Mouse (Mus musculus) layer of hippocampus, postnatal 36 days (tissue): ENCODE results near the gene Auts2. TPM values are rescaled to one million over a fixed set of nuclear protein-coding genes. Genes with fewer than 3 reads are reported as not detected.

Experiments
- DNase-seq, 2 experiments: peaks; one replicate each; pipeline ENCODE4 v3.0.0; 2022
- total RNA-seq, 2 experiments: library from RNA; stranded (reverse); gene quantifications; 2 replicates each; pipeline ENCODE4 v1.2.3; 2021

The Auts2 gene
- total RNA-seq, 2 experiments from 2014 or later, result 140 to 181 TPM

DNA sequence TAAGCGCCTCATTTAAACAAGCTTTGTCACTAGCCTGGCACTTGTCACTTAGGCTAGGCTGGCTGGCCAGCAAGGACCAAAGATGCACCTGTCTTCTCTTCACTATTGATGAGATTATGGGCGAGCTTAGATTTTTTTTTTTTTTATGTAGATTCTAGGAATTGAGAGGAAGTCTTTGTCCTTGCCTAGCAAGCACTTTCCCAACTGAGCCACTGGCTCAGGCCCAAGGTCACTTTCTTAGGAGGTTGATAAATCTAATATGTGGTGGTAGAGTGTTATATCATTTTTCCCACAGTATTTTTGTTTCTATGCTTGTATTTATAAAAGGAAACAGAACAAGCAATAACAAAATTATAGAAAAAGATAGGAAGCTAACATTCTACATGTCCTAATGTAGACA lies 571.2 kb downstream of the Auts2 start:
- DNase-seq, result no peak

DNA sequence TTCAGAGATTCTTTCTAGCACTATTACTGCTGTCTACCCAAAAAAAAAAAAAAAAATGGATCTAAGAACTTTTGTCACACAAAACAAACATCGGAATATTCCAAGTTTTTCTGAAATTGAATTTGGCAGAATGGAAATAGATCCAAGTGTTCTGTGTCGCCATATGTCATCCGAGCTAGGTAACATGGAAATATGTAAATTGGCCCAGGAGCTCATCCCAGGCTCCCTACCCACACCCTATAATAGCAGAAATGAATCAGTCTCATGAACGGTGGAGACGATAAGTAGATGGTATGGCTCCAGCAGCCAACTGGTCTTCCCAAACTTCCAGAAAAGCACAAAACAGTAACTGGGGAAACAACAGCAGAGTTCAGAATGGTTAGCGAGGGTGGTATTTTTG lies 577.6 kb downstream of the Auts2 start:
- DNase-seq, result no peak

DNA sequence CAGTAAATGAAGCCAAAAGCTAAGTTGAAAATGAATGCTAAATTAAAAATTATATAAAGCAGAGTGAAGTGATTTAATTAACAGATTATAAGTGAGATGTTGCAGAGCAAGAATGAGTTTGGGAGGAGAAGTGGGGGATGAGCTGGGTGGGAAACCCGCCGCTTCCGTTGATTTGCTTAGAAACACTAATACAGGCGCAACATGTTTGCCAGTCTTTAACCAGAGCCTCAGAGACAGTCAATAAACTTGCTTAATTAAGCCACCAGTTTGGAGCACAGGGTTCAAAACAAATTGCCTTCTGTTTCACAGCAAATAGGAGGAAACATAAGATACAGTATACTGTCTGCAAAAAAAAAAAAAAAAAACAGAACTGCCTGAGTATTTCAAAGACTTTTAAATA lies 579.6 kb downstream of the Auts2 start:
- DNase-seq, result no peak

DNA sequence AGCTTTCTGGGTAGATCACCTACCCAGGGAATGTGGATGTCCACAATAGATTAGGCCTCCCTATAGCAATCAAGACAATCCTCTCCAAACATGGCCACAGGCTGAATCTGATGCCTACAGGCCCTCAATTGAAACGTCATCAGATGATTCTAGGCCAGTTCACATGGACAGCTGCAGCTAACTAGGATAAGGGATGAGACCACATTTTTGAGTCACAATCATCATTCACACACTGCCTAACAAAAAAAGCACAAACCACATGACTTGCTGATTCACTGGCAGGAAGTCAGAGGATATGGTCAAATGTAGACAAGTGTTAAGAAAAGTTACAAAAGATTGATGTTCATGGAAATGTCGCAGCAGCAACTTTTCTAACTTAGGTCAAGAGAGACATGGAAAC lies 581.3 kb downstream of the Auts2 start:
- no peak for DNase-seq

DNA sequence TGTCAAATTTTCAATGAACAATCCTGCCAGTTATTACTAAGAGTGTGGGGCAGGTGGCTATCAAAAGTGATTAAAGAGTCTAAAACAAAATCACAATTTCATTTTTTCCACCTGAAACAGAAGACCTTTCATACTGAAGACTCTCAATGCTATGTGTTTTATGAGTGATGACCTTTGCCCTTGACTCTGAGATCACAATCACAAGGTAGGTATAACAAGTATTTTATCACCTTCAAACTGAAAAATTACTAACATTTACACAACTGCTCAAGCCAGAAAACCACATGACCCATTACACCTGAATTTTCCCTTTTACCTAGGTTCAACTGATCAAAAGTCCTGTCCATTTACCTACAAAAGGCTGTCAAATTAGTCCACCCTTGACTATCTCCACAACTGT lies 582.7 kb downstream of the Auts2 start:
- DNase-seq, result no peak

DNA sequence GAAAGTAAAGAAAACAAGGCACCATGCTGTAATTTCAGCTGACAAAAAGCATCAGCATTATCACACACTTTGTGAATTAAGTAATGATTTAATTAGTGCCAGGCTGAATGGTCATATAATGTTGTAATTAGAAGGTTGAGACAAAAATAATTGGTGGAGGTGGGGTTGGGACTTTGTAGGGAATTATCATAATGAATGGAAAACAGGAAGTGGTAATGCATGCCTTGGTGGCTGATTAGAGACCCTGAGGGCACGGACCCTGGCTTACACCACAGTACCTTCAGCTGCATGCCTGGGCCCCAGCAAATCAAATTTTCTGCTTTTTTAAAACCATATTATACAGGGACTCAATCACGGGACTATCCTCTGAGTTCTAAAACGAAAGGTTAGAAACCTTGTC lies 586.1 kb downstream of the Auts2 start:
- no peak for DNase-seq

DNA sequence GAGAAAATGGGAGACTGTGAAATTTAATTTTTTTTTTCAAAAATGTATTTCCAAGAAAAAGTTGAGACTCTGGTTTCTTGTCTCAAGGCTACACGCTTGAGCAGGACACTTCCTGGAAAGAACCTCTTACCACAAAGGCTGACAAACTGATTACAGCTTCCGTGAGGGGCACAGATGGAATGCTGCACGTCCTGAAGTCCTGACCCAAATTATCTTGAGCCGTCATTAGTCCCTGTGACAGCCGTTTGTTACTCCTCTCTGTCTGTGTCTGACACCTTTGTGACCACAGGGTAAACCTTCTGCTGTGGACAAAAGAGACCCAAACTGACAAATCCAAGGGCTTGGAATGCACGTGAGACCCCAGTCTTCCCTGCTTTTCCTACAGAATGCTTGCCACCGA lies 587.1 kb downstream of the Auts2 start:
- no peak for DNase-seq

DNA sequence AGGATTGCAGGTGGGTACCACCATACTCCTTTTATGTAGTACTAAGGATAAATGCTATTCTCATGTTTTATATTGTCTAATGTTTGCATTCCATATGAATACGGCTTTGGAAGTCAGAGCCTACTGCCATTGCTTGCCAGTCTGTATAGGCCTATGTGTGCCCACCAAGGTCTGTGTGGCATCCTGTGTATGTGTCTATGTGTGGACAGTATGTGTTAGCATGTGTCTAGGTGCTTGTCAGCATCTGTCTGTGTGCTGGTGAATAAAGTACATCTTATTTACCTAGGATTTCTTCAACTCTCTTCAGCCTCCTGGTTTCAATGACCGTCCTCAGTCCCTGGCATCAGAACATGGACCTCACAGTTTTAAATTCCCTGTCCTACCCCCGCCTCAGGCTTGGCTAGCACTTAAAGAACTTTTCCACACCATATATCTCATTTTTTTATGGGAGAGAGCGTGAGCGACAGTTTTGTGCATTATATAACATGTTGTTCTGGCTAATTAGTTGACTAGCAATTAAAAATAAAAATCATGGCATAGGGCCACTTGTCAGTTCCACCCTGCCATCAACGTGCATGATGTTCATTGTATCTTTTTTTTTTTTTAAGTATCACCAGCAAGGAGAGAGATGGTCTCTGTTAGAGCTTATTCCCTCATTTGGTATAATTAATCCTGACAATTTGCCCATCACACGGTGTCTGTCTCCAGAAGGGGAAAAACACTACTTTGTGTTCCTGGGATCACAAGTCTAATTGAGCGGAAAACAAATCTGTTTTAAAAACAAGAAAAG lies 587.7 kb downstream of the Auts2 start:
- no peak for DNase-seq

DNA sequence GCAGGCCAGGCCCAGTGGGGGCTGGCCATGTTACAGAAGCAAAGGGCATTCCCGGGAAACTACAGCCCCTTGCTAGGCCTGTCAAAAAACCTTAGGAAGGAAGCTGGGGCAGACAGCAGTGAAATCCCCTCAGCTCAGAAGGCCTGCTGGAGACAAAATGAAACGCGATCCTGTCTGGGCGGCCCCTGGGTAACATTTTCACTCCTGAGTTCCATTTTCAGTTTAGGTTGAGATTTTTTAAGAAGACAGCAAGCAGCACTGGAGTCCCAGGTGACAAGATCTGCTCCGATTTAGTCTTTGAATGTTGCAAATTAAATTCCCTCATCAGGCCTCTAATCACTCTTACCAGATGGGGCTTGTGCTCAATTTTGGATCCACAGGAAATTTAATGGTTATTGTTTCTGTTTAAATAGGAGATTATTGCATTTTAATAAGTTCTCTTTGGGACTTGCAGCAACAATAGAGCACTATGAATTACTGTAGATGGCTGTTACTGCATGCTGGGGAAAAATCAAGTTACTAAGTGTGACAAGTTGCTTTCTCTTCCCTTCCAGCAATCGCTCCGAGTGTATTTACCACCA lies 594.5 kb downstream of the Auts2 start:
- no peak for DNase-seq

DNA sequence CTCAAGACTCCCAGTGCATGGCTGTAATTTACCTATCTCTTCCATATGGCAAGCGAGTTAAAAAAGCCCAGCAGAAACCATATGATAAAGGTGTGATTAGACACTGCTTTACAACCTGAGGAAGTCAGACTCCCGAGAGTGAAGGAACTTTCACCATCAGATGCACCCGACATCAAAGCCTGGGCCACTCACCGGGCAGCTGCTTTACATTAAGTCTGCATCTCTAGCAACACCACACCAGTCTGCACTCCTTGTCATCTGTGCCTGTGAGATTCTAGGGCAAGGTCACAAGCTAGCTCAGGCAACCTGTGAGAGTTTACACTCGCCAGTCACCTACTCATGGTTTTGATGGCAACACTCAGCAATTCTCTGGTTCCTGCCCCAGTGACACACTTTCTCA lies 596.3 kb downstream of the Auts2 start:
- DNase-seq, result no peak

DNA sequence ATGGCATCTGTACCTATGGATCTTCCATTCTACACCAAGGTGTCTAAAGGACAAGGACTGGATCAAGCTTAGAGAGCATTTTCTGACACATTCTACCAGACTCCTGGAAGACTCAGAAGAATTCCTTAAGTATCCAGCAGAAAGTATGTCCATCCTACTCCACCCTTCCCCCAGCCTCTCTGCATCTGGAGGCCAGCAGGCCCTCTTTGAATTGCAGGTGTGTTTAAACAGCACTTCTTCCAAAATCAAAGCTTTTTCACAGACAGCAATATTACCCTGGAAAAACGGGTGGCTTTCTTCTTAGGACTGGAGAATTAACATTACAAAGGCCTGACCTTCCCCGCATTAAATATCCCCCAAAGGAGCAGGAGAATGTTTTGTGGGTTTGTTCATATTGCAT lies 598.4 kb downstream of the Auts2 start:
- no peak for DNase-seq

DNA sequence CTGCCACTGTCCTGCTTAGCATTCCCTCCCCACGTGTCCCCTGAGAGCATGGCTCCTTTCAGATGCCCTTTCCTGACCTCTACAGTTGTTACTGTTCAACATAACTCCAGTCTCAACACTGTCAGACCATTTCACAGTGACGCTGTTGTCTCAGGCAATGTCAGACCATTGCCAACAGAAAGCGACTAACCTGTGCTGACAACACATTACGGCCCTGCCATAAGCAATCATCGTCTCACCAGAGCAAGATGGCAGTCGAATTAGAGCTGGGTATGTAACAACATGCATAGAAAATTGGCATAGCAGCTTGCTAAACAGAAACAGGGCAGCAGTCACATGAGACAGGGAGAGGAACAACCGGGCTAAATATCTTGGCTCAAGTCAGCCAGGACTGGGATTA lies 614.4 kb downstream of the Auts2 start:
- DNase-seq, result no peak

DNA sequence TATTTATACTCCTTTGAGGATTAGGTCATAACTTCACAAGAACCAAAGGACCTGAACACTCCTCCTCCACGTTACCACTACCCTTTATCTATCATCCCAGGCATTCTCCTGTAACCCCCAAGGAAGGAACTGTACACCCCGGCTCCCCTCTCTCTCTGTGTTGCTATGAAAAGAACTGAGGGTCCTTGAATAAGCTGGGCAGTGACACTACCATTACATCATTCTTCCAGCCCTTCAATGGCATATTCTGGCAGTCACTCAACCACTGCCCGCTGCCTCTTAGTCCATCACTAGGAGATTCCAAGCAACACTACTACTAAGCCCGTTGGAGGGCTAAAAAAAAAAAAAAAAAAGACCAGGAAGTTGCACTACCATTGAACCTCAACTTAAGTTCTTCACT lies 620.4 kb downstream of the Auts2 start:
- no peak for DNase-seq

DNA sequence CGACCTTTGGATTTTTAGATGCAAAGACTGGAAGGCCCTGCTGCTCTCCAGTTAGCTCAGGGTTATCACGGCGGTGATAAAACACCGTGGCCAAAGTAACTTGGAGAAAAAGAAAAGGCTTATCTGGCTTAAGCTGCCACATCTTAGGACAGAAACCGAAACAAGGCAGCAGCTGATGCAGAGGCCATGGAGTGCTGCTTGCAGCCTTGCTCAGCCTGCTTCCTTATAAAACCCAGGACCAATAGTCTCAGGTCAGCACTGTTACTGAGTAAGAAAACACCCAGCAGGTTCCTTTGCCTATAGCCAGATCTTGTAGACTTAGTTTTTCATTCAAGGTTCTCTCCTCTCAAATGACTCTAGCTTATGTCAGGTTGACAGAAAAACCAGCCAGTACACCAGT lies 621.0 kb downstream of the Auts2 start:
- no peak for DNase-seq

DNA sequence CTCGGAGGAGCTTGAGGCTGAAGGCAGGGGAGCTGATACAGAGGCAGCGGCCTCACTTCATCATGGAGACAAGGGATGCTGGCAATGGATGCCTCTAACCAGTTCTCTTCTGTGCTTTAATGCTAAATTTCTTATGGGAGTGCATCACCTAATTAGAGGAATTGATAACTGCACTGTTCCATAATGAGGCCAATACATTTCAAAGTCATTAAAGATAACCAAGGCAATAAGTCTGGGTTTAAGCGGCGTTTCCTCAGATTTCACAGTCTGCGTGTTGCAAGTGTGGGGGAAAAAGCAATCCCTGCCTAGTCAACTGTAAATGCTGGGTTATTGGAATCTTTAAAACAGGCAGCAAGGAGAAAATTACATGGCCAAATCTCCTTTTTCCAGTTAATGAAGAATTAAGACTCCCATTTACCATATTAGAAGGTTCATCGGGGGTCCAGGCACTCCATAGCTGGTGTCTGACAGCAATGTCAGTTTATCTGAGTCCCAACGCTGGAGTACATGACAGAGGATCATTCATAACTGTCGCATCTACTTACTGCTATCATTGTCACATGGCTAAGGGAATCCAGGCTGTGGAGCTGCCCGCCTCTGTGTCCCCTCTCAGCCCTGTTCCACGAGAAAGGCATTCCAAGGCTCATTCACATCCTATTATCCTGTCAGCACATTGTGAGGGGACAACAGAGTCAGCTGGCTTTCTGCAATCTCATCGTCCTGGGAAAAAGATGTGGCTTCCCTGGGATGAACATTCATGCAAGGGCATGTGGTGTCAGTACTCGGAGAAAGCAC lies 623.0 kb downstream of the Auts2 start:
- DNase-seq, result no peak

DNA sequence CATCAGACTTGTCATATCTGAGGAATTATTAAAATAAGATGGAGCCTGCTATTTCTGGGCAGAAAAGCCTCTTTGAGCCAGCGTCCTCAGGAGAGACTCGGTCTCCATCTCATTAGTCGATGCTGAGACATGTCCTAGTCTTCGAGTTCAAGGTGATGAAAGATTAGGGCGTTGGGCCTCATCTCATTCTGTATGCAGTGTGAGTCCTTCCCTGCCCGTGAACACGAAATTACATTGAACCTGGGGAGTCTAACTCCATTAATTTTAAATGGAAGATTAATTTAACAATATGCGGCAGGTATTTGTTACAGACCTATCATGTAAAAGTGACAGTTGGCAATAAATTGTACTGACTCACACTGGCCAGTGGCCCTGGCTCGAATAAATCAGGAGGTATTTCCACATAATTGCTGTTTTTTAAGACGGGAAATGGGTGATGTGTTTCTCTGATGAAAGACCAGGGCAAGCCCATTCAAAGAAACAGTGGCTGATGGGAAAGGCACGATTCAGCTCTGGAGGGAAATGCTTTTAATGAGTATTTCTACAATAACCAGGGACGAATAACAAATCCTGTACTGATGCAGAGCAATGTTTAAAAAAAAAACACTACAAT lies 626.2 kb downstream of the Auts2 start:
- no peak for DNase-seq

DNA sequence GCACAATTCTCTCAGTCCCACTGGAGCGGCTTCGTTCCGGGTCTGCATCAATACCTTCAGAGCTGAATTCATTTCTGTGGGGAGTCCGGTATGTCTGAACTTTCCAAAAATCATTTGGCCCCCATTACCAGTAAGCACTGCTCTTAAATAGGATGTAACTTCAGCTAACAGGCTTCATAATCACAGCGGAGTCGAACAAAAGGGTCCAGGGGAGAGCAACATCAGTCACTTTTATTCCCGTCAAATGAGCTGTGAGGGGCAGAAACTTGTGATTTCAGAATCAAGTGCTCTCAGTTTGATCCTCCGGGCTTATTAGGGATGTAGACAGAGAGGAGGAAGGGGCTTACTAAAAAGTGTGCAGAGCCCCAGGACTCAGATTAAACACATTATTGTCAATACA lies 629.6 kb downstream of the Auts2 start:
- no peak for DNase-seq

DNA sequence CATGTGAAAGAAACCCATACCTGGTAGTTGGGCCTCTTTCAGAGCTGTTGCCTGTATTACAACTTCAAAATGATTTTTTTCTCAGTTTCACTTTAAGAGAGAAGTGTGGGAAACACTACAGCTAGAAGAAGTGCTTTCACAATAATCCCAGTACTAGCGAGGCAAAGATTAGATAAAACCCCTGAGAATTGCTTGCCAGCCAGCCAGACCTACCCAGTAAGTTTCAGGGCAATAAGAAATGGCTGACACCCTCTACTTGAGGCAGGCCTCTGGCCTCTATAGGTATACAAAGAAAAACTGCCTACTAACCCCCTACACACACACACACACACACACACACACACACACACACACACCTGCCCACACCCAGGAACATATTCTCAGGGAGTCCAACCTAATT lies 630.2 kb downstream of the Auts2 start:
- no peak for DNase-seq

DNA sequence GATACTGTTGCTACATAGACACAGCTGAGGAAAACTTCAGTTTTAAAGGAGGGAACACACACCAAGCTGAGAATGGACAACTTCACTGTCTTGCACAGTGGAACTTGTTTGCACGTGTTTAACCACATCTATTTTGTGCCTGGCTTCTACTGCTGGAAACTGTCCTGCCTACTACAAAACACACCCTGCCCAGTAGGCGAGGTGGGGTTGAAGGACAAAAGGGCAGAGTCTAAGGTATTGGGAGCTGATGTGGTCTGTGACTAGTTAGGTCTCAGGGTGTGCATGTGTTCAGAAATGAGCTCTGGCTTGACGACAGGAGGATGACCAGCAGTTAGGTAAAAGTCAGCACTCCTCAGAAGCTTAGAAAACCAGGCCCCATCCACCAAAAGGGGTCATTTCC lies 636.8 kb downstream of the Auts2 start:
- DNase-seq, result no peak

DNA sequence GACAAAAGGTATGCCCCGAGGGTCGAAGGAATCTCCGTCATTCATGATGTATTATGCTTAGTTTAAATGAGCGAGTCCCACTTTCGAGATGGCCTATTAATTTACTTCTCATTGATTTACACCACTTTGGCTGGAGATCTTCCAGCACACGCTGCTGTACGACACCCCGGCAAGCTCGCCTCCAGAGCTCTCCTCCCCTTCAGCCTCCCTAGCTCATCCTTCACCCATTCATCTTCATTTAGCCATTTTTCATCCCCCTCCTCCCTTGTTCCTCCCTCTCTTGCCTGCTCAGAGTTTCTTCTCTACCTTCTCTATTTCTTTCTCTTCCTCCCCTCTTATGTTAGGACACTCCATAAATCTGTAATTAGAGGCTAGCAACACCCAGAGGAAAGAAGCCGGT lies 638.7 kb downstream of the Auts2 start:
- DNase-seq, result no peak

DNA sequence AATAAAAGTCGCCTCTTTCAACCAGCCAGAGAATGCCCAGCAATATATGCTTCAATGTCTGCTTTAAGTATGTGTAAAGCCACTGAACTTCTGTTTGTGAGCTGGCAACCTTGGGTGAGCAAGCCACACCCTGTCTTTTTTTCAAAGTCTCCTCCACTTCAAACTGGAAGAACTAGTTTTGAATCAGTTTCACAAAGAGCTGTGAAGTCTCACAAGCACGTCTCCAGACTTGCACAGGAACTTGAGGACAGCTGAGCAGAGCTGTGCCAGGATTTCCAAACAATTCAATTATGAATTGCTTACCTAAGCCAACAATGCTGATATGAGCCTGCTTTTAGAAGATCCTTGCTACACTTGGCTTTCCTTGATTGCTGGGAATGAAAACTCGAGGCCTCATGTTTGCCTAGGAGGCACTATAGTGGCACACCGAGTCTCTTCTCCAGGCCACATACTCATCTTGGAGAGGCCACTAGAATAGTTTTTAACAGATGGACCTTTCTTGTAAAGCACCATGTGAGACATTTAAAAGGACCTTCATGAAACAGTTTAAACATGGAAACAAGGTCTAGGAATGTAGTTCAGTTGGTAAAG lies 645.0 kb downstream of the Auts2 start:
- no peak for DNase-seq

DNA sequence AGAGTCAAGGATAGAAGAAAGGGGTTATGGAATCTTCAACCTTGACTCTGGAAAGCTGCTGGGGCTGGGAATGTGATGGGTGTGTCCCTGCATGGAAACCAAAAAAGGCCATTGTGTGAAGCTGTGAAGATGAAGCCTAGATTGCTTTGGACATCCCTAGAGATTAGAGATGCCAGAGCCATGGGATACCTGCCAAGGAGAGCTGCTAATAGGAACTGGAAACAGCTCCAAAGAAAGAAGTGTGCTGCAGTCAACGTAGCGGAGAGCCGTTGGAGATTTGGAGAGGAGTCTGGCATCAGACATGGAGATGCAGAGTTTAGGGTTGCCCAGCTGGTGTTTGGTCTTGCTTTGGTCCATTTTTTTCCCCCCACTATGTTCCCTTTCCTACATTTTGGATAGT lies 656.5 kb downstream of the Auts2 start:
- DNase-seq, result no peak

DNA sequence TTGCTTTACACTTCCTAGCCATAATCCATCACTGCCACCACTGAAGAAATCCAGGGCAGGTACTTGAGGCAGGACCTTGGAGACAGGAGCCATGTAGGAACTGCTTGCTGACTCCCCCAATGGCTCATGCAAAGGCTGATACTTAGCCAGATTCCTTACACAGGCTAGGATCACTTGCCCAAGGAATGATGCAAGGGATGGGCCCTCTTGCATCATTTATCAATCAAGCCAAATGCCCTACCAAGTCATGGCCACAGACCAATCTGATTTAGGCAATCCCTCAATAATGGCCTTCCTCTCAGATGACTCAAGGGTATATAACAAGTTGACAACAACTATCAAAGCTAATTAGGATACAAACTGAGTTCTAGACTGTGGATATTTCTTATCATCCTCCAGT lies 666.6 kb downstream of the Auts2 start:
- no peak for DNase-seq
